Mouse (Mus musculus) lung, postnatal 0 days (tissue): ENCODE measurements around the gene Cse1l. TPM values are rescaled to one million over a fixed set of nuclear protein-coding genes. Genes with fewer than 3 reads are reported as not detected.
A peak's percentile ranks its signal among the peaks of the same experiment; 100 is the strongest.

Experiments
- ATAC-seq: fragments of 200-750 bp; cut with Nextera tagmentation; 2 replicates; pipeline ENCODE4 v1.8.0; 2017; ENCODE audit warnings: moderate library complexity
- DNase-seq: peaks from one replicate; pipeline ENCODE4 v3.0.0-alpha.2; 2016; ENCODE audit warnings: low spot score
- H3K27ac ChIP-seq: fragments of 300-500 bp; sonication (generic); 2 replicates; pipeline ENCODE4 v1.5.1; 2014; ENCODE audit warnings: antibody characterized with exemption, mild to moderate bottlenecking, low read length, mixed read lengths
- H3K27me3 ChIP-seq: fragments of 300-500 bp; sonication (generic); replicated peaks from 2 replicates; pipeline ENCODE4 v1.6.1; 2014; ENCODE audit warnings: low read length, mixed read lengths; ENCODE audit not compliant: insufficient read depth
- H3K36me3 ChIP-seq: fragments of 300-500 bp; sonication (generic); 2 replicates; pipeline ENCODE4 v1.6.1; 2014; ENCODE audit warnings: low read length, mixed read lengths; ENCODE audit not compliant: insufficient read depth
- H3K4me1 ChIP-seq: fragments of 300-500 bp; sonication (generic); 2 replicates; pipeline ENCODE4 v1.6.1; 2014; ENCODE audit warnings: antibody characterized with exemption, low read depth, low read length, mixed read lengths; ENCODE audit not compliant: insufficient read depth
- H3K4me2 ChIP-seq: fragments of 300-500 bp; sonication (generic); replicated peaks from 2 replicates; pipeline ENCODE4 v1.6.1; 2014; ENCODE audit warnings: low read depth, mild to moderate bottlenecking, low read length, moderate library complexity, mixed read lengths
- H3K4me3 ChIP-seq: fragments of 300-500 bp; sonication (generic); 2 replicates; pipeline ENCODE4 v1.5.1; 2014; ENCODE audit warnings: low read depth, low read length
- H3K9ac ChIP-seq: fragments of 300-500 bp; sonication (generic); replicated peaks from 2 replicates; pipeline ENCODE4 v1.6.1; 2014; ENCODE audit warnings: low read depth, mild to moderate bottlenecking
- H3K9me3 ChIP-seq: fragments of 300-500 bp; sonication (generic); 2 replicates; pipeline ENCODE4 v1.6.1; 2016; ENCODE audit warnings: low read length, mixed read lengths
- CTCF ChIP-seq: IDR thresholded peaks from 2 replicates; pipeline ENCODE4 v1.5.1; 2016; ENCODE audit warnings: antibody characterized with exemption, mild to moderate bottlenecking
- EP300 ChIP-seq: IDR thresholded peaks from 2 replicates; pipeline ENCODE4 v1.6.1; 2016; ENCODE audit warnings: antibody characterized with exemption, mild to moderate bottlenecking, control low read depth
- WGBS: fragments of 180-500 bp; shearing (Covaris S2); extraction: QIAGEN DNeasy Blood & Tissue Kit; methylation state at CpG from one replicate; pipeline ENCODE4 v1.1.7; 2014; 5-methylcytosine and 5-hydroxymethylcytosine counted together
- polyA plus RNA-seq: library from polyadenylated mRNA; unstranded; fragments of >200 nt; fragmentation: Nextera tagmentation; extraction: Ambion mirVana; gene quantifications from 2 replicates; pipeline ENCODE4 v1.2.1, GENCODE M21; 2015

Gene Cse1l
- polyA plus RNA-seq, 1 experiment from 2014 or later, result 24.1 TPM

- no peaks in the 10 kb centered on the region for H3K4me1 ChIP-seq
- H3K27ac ChIP-seq, result no peak overlapping the region
- DNase-seq (no peak), ATAC-seq (no peak)
- no peak overlapping the region for H3K4me2 ChIP-seq
- no peak overlapping the region for H3K4me3 ChIP-seq
- no peaks in the 10 kb centered on the region for H3K27me3 ChIP-seq
- WGBS, result 66% methylated on average over 10 of the region's 10 CpGs
- TF ChIP-seq CTCF, result no peak
- no peak for TF ChIP-seq EP300
- no peak overlapping the region for H3K9ac ChIP-seq
- H3K9me3 ChIP-seq, result no peaks in the 10 kb centered on the region
- peaks cover 28% of the 10 kb centered on the region; the same call in 1 of the 2 replicates for H3K36me3 ChIP-seq
Observed at GRCm38 (mm10) chr2:166885619-166886018, 20.2 kb upstream of the Cse1l start.

- Histone ChIP-seq H3K4me1 (no peaks in the 10 kb centered on the region), H3K27ac (no peak overlapping the region), H3K27me3 (no peaks in the 10 kb centered on the region), H3K4me2 (no peak overlapping the region), H3K9ac (no peak overlapping the region), H3K36me3 (peaks cover 29% of the 10 kb centered on the region; the same call in 1 of the 2 replicates), H3K4me3 (no peak overlapping the region), H3K9me3 (no peaks in the 10 kb centered on the region)
- no peak for ATAC-seq
- WGBS, result 76% methylated on average over 3 of the region's 3 CpGs
- TF ChIP-seq CTCF (no peak), EP300 (no peak)
- DNase-seq, result no peak
Observed at GRCm38 (mm10) chr2:166886231-166886630, 19.6 kb upstream of the Cse1l start.

- no peaks in the 10 kb centered on the region for H3K27me3 ChIP-seq
- no peak overlapping the region for H3K4me2 ChIP-seq
- no peak overlapping the region for H3K9ac ChIP-seq
- ATAC-seq (no peak), DNase-seq (no peak)
- H3K4me3 ChIP-seq, result no peak overlapping the region
- TF ChIP-seq EP300, result no peak
- peak; percentile 49 for TF ChIP-seq CTCF
- no peaks in the 10 kb centered on the region for H3K4me1 ChIP-seq
- no peak overlapping the region for H3K27ac ChIP-seq
- no peaks in the 10 kb centered on the region for H3K9me3 ChIP-seq
- H3K36me3 ChIP-seq, result peaks cover 31% of the 10 kb centered on the region; the same call in 1 of the 2 replicates
- 42% methylated on average over 11 of the region's 11 CpGs for WGBS
Observed at GRCm38 (mm10) chr2:166887816-166888215, 18.0 kb upstream of the Cse1l start.

GRCm38 (mm10) chr2:166891366-166891880 is 14.4 kb upstream of the Cse1l start:
- TF ChIP-seq EP300 (no peak), CTCF (peak; percentile 17; the same call in 1 of the 2 replicates)
- no peak overlapping the region for H3K9ac ChIP-seq
- WGBS, result 75% methylated on average over 9 of the region's 9 CpGs
- no peak overlapping the region for H3K4me2 ChIP-seq
- ATAC-seq (no peak), DNase-seq (no peak)
- H3K27ac ChIP-seq, result no peak overlapping the region
- H3K4me1 ChIP-seq, result no peaks in the 10 kb centered on the region
- no peaks in the 10 kb centered on the region for H3K9me3 ChIP-seq
- H3K27me3 ChIP-seq, result no peaks in the 10 kb centered on the region
- peaks cover 24% of the 10 kb centered on the region; the same call in 1 of the 2 replicates for H3K36me3 ChIP-seq
- no peak overlapping the region for H3K4me3 ChIP-seq

GRCm38 (mm10) chr2:166892158-166892680 is 13.6 kb upstream of the Cse1l start:
- no peak for DNase-seq
- Histone ChIP-seq H3K27me3 (no peaks in the 10 kb centered on the region), H3K9ac (no peak overlapping the region), H3K36me3 (peaks cover 24% of the 10 kb centered on the region; the same call in 1 of the 2 replicates), H3K4me1 (no peaks in the 10 kb centered on the region), H3K4me2 (no peak overlapping the region), H3K27ac (no peak overlapping the region), H3K9me3 (no peaks in the 10 kb centered on the region), H3K4me3 (no peak overlapping the region)
- TF ChIP-seq CTCF (no peak), EP300 (no peak)
- no peak for ATAC-seq
- WGBS, result 91% methylated on average over 8 of the region's 8 CpGs

- DNase-seq (no peak), ATAC-seq (no peak)
- no peak overlapping the region for H3K4me2 ChIP-seq
- H3K27ac ChIP-seq, result no peak overlapping the region
- H3K4me3 ChIP-seq, result no peak overlapping the region
- WGBS, result 90% methylated on average over 5 of the region's 5 CpGs
- H3K9me3 ChIP-seq, result no peaks in the 10 kb centered on the region
- no peaks in the 10 kb centered on the region for H3K27me3 ChIP-seq
- H3K4me1 ChIP-seq, result no peaks in the 10 kb centered on the region
- no peak overlapping the region for H3K9ac ChIP-seq
- H3K36me3 ChIP-seq, result peaks cover 24% of the 10 kb centered on the region; the same call in 1 of the 2 replicates
- TF ChIP-seq CTCF, result no peak
- no peak for TF ChIP-seq EP300
Observed at GRCm38 (mm10) chr2:166893036-166893435, 12.8 kb upstream of the Cse1l start.
